Mouse (Mus musculus) kidney, adult 9 months (tissue): ENCODE measurements around the gene Rab25.

Experiments
- DNase-seq: peaks from one replicate; pipeline ENCODE4 v3.0.0; 2022

Gene Rab25

DNA sequence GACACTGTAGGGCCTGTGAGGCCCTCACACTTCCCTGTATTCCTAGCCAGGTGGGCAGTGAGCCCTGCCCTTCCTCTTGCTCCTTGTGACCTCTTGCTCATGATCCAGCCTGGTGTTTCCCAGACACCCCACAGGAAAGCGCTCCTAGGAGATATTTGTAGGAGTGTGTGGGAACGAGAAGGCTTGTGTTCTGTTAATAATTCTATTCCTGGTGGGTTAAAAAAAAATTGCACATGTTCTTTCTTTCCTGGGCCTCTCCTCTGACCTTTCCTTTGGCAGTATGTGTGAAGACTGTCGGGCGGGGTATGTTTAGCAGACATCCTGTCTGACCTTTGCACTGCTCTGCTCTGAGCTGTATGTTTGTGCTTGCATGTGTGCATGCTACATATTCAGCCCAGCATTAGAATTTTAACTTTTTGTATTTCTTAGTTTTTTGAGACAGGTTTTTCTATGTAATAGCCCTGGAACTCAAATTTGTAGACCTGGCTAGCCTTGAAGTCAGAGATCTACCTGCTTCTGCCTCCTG, 18.5 kb upstream of the Rab25 start:
- peak; percentile 53 for DNase-seq

DNA sequence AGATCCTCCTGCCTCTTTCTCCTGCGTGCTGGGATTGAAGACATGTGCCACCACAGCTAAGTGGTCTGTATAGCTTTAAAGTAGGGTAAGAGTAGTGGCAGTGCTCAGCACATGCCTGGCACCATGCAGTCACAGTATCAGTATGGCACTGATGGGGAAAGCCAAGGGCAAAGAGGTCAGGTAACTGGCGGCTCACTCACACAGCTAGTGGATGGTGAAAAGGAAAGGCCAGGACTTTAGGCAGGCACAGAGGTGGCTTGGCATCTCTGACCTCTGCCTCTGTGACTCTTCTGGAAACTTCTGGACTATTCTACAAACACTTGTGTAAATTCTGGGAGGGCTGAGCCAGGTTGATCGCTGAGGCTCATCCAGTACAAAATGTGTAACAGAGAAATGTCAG, 18.0 kb upstream of the Rab25 start:
- no peak for DNase-seq

DNA sequence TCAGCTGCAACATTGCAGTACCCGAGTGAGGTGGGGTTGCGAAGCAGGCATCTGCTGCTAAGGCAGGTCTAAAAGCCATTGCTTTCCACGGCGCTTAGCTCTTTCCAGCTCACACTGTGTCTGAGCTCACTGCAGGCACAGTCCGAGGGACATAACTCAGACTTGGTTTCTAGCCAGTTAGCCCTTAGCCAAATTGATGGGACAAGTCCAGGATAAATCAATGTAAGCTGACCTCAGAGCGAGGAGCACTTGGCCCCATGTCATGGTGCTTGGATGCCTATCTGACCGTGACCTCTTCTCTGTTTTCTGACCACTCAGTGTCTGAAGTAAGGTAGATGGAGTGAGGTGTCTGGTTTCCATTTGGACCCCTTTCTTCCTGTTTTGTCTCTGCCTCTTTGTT, 15.9 kb upstream of the Rab25 start:
- no peak for DNase-seq

DNA sequence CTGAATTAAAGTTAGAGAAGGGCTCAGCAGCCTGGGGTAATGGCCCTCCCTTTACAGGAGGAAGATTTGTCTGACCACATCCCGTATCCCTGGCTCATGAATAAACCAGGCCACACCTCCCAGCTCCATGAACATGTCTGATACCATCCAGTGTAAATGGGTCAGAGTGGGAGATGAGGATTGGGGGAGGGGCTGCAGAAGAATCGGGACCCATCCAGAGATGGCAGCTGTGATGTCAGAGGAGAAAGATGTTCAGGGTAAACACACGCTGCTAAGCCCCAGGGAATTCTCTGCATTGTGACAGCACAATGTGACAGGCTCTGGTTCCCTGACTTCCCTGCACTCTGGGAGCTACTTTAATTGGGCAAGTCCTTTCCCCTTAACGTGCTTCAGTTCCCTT, 15.3 kb upstream of the Rab25 start:
- DNase-seq, result no peak

DNA sequence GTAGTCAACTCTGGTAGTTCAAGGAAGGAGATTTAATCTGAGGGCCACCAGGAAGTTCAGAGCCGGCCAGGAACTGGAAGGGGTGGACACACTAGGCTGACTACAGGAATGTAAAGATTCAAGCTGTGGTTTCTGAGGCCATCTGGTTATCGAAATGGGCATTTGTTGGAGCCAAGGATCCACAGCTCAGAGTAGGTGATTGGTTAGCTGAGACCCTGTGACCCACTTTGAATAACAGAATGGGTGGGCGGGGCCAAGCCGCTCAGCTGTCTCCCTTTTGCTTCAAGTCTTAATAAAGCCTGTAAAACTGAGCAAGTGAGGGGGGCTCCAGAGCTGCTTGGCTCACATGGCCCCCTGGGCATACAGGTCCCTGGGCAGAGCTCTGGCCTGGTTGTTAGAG, 13.9 kb upstream of the Rab25 start:
- peak; percentile 55 for DNase-seq

DNA sequence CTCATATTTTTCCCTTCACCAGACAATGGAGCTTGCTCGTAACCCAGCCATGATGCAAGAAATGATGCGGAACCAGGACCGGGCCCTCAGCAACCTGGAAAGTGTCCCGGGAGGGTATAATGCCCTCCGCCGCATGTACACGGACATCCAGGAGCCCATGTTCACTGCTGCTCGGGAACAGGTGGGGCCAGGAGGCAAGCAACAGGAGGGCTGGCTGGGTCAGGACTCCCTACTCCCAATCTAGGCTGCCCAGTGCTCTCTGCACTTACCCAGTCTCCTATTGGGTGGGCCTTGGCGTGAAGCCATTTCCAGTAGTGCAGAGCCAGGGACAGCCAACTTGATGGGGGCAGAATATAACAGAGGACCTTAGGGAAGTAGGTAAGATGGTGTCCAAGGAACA, 11.5 kb upstream of the Rab25 start:
- DNase-seq, result no peak

DNA sequence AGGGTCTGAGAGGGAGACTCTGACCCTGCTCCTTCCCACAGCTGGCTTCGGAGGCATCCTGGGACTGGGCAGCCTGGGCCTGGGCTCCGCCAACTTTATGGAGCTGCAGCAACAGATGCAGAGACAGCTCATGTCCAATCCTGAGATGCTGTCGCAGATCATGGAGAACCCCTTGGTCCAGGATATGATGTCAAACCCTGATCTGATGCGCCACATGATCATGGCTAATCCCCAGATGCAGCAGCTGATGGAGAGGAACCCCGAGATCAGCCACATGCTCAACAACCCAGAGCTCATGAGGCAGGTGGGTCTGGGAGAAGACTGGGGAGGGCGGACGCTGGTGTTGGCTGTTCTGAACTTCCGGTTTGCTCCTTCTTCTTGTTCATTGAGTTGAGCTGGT, 8.5 kb upstream of the Rab25 start:
- no peak for DNase-seq

DNA sequence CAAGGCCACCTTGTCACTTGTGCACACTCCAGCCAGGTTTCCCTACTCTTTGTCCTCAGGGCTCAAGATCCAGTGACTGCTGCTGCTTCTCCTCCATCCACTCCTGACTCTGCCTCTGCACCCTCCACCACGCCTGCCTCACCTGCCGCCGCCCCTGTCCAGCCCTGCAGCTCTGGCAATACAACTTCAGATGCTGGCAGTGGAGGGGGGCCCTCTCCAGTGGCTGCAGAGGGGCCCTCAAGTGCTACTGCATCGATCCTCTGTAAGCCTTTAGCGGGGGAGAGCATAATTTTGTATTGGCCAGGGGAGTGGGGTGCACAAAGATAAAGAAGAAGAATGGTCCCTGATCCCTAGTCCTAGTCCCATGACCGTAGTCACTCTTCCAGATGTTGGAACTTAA, 7.6 kb upstream of the Rab25 start:
- no peak for DNase-seq

DNA sequence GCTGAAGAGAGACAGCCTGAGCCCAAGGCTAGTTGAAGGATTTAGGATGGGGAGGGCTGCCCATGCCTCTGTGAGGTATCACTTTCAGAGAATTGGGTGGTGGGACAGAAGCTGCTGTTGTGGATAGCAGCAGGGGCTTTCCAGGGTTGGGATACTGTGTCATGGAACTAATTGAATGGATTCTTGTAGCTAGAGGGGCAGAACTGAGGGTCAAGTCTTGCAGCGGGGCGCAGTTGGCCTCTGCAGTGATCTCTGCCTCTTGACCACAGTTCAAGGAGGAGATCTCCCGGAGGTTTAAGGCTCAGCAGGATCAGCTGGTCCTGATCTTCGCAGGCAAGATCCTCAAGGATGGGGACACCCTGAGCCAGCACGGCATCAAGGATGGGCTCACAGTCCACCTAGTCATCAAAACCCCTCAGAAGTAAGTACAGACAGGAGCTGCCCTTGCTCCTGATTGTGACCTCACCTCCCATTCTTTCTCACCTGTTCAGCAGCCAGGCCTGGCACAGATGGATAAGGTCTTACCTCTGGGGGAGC, 7.0 kb upstream of the Rab25 start:
- DNase-seq, result no peak

DNA sequence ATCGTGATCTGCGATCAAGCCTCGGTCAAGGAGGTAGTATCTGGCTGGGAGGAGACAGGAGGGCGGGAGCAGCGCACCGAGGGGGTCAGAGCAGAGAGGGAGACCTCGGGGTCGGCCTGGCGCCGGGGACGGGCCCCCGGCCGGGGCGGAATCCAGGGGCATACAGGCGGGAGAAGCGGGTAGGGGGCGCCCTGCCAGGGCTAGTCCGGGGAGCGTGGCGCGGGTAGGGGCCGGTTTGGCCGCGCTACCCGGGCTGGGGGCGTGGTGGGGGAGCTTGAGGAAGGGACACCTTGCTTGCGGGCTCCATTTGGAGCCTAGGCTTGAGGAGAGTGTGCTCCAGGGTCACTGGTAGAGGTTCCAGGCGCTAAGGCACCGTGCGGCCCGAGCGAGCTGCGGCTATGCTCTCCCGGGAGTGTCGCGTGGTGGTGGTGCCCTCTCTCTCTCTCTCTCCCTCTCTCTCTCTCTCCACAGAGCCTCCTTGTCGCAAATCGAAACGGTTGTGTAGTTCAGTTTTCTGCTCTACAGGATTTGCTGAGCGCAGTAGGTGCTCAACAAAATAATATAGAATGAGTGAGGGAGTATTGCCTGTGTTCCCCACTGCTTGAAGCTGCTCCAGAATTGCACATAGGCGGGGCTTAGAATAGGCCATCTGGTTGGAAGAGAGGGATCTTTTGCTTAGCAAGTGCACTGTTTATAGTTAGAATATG, 5.9 kb upstream of the Rab25 start:
- peak; percentile 53 for DNase-seq

DNA sequence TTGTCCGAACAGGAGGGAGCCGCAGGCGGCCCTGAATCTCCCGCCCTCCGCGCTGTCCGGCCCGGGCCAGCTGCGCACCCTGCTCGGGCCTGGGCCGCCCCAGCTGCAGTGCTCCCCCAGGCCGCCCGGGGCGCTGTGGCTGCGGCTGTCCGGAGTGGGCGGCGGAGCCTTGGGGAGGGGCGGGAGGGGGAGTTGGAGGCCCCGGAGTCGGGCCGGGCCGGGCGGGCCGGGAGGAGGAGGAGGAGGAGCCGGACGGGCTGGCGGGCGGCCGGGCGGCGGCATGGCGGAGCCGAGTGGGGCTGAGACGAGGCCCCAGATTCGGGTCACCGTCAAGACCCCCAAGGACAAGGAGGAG, 5.4 kb upstream of the Rab25 start, which contains the start of gene Ubqln4:
Ubqln4 (plus strand) TSS at position 234 of the 355 bp plus-strand sequence.
- peak; percentile 93 for DNase-seq

DNA sequence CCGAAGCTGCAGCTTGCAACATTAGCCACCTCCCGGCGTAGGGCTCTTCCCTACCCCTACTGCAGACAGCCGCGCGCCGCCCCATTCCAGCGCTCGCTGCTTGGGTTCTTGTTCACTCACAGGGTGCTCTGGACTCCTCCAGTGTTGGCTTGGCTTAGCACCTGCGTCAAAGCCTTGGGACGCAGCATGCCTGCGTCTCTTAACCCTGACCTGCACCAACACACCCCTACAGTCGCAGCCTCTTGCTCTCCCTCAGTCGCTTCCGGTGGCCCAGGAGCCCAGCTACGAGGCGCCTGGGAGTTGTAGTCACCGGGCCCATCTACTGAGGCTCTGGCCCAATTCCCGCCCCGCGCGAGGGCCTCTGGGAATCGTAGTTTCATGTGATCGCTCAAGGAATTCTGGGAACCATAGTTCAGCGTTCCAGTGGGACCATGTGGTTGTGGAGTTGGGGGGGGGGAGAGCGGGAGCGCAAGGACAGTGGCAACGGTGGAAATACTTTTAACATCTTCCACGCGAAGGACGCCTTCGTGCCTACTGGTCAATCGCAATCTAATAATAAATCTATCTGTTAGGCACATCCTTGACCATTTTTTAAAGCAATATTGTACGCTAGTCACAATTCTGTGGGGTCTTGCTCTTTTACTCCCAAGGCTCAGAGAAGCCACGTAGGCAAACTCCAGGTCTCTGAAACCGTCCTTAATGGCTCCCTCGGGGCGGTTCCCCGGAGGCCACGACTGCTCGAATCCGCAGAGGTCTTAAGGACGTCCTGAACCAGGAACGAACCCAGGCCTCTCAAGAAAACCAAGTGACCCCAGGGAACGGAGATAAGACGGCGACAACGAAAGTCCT, 4.8 kb upstream of the Rab25 start, which contains the start of gene Lamtor2:
Lamtor2 (minus strand) TSS at position 399 of the 849 bp plus-strand sequence.
- peak; percentile 99 for DNase-seq

DNA sequence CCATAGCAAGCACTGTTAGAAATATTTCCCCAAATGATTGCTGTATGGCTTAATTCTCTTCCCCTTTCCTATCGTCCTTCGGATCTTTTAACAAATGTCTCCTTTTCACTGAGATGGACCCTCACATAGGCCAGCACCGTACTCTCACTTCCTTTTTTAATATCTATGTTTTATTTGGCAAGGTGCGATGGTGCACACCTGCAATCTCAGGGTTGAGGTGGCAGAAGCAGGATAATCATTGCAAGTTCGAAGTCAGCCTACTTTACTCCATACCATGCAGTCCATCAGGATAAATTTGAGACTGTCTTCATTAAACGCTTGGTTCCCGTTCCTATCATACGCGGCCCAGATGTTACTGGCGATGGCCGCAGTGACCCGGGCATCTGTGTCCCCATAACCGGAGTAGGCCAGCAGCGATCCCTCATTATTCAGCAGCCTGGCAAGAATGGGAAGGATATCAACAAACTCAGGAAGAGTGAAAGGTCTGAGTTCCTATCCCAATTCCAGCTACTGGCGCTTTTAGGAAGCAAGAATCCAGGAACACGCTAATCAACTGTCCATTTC, 4.1 kb upstream of the Rab25 start:
- no peak for DNase-seq

DNA sequence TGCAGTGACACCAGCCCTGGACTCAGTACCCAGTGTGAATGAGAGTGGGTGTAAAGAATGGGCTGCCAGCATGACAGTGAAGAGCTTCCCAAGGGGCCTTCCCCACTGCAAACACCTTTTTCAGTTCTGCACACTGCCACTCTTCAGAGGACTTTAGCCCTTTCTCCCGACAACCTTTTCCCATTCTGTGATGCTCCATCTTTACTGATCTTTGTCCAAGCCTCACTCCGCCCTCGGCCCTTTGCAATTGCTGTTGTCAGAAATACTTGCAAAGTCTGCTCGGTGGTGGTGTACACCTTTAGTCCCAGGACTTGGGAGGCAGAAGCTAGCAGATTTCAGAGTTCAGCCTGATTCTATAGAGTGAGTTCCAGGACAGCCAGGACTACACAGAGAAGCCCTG, 3.5 kb upstream of the Rab25 start:
- DNase-seq, result peak; percentile 59

DNA sequence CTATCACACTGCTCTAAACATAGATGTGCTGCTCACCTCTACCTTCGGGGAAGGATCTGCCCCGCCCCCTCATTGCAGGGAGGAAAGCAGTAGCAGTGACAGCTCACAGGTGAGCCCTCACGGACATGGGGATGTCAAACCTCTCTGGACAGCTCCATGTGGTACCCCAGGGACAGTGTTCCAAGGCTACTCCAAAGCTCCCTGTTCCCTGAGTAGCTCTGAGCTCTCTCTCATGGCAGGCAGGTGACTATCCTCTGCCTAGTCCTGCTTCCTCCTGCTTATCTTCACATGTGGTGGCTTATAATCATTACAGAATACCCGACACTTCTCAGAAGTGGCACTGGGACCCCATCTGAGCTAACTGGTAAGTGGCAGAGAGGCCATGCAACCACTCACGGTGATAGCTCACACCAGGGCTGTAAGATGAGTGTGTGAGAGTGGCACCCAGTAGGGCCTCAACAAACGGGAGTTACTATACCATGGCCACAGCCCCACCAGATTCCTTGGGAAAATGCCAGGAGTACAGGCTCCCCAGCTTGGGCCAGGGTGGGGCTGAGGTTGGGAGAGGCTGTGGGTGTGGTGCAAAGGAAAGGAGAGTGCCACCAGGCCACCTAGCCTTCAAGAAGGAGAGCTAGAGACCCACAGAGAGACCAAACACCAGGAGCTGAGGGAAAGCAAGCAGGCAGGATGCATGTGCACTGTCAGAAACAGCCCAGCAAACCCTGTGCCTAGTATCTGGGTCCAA, 1.3 kb downstream of the Rab25 start:
- no peak for DNase-seq

DNA sequence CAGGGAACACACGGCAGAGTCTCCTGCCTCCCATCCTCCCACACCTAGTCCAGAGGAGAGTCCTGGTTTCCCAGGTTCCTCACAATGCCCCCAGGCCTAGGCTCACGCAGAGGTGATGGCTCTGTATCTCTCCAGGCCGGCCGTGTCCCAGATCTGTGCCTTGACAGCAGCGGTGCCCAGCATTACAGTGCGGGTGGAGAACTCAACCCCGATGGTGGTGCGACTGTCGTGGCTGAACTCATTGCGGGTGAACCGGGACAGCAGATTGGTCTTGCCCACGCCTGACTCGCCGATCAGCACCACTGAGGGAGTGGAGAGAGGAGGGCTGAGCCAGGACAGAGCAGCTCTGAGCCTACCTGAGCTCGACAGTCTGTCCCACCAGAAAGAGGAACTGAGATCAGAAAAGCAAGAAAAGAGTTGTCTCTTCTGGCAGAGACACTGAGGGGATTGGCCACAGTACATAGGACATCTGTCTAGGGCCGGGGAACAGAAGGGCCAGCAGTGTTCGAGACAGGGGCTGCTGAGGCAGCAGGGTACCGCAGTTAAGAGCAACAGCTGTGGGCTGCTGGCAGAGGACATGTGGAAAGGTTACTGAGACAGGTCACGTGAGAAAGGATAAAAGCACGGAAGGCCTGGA, 3.0 kb downstream of the Rab25 start:
- DNase-seq, result no peak

DNA sequence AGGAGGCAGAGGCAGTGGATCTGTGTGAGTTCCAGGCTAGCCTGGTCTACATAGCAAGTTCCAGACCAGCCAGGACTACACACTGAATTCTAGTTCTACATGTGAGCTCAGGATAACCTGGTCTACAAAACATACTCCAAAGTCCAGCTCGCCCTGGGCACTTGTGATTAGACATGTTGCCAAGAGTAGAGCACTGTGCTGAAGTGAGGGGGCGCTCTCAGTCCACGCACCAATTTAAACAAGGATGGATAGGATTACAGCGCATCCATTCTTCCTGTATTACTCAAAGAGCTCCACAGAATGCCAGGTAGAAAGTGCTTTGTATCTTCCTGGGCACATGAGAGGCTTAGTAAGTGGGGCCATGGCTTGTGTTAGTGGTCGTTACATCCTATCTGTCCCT, 3.6 kb downstream of the Rab25 start:
- DNase-seq, result peak; percentile 53

DNA sequence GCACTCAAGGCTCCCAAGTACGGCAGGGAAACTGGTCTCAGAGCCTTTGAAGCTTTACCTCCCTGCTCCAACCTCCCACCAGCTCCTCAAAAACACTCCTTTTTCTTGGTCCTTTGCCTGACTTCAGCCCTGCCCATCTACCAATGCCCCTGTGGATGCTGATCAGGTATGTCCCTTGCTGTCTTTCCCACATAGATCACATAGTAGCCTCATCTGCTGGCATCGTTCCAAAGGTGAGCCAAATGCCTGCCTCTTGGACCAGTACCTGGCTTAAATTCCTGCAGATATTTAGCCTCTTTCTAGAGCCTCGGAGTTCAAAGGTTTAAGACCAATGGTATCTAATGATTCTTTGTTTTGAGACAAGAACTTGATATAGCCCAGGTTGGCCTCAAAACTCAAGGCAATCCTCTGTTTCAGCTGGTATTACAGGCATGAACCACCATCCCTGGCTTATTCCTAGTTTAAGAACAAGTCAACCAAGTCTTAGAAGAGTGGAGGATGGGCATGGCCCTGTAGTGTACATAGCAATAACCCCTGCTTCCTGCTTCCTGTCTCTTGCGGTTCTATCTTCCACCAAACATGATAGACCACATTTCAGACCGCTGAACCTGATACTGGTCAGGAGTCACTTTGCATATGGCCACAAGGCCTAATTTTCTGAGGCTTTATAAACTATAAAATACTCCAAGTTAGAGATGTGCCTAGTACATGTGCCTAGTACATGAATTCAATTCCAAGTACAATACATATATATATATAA, 4.3 kb downstream of the Rab25 start:
- DNase-seq, result no peak

DNA sequence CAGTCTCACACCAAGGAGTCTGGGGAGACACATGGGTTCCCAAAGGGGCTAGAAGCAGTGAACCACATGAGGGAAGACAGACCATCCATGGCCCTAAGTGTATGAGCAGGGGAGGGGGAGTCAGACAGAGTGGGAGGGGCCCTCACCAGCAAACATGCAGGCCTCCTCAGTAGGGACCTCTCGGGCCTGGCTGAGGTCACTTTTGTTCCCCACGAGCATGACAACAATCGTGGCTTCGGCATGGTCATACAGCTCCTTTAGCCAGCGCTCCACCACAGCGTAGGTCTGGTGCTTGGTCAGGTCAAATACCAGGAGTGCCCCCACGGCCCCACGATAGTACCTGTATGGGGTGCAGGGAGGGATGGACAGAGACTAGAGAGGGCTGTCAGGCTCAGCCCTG, 4.9 kb downstream of the Rab25 start:
- no peak for DNase-seq

DNA sequence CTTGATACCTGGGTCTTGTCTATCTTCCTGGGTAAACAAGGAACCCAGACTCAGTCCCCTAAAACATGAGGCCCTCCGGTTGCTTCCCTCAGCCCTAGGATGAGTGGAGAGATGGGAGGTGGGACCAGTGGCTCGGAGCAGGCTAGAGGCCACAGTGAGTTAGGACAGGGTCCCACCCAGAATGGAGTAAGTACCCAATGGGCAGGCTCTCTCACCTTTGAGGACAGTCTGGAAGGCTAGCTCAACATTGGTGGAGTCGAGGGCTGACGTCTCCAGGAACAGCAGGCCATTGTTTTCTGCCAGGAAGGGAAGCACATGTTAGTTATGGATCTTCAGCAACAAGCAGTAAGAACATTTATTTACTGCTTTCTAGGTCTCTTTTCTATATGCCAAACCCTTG, 5.6 kb downstream of the Rab25 start:
- no peak for DNase-seq

DNA sequence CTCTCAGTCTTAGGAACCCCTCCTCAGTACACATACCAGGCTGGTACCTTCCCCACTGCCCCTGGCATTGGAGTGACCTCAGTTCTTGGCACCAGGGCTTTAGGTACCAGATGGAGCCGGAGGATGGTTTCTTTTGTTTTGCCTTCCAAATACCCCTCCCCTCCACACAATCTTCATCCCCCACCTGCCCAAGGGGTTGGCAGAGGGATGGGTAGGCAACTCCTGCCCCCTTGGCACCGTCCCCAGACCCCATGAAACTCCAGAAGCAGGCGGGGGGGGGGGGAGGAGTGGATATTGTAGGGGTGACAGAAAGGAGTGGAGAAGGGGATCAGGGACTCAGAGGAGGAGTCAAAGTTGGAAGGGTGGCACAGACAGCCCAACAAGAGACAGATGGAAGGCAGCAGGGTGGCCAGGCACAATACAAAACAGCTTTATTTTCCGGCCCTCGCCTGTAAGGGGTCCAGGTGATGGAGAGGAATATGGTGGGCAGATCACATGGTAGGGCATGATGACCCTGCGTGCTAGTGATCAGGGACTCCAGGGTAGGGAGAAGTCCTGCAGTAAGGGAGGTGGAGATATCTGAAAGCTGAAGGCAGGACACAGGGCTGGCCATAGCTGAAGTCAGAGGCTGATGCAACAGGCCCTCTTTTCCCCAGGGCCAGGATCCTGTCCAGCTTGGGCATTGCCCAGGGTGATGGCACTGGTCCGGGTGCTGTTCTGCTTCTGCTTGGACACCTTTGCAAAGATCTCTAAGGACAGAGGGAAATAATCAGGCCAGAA, 6.3 kb downstream of the Rab25 start:
- no peak for DNase-seq
